Mouse (Mus musculus) thymus, adult 18-20 months (tissue): Measurements from ENCODE around the gene Prkd1.
"Not testable (repeated sequence)": the region's sequence is repeated elsewhere in the genome, so short reads cannot be mapped to it uniquely, and the experiment has no call there.

Source experiments
- DNase-seq, 2 experiments: peaks; one replicate each; pipeline ENCODE4 v3.0.0; 2022; ENCODE audit warnings: mixed read lengths in 2 of 2

Gene Prkd1

DNA sequence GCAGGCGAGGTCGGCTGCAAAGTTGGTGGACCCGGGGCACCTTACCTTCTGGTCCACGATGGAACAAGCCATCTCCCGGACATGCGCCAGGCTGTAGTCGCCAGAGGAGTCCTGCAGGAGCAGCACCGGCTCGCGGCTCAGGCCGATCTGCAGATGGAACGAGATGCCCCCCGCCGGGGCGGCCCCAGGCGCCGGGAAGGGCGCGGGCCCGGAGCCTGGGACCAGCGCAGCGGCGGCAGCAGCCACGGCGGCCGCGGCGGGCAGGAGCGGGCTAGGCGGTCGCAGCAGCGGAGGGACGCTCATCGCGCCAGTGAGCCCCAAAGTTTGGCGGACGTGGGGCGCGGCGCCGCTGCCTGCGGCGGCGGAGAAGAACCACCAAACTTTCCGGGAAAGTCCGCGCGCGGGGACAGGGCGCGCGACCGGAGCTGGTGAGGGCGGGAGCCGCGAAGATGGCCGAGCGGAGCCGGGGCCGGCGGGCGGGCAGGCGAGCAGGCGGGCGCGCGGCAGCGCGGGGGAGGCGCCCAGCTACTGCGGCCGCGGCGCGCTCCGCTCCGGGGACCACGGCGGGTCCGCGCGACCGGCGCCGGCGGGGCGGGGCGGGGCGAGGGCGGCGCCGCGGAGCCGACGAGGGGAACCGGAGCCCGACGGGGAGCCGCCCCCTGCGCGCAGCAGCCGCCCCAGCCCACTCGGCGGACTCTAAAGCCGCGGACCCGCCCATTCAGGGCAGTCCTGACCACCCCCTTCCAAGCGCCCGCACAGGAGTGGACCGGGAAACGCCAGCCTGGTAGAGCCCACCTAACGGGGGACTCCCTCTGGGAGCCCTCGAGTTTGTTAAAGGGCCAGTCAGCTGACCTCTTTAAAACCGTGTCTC is at the start of gene Prkd1:
Prkd1 (minus strand) TSS at position 428 of the 871 bp plus-strand sequence.
- no peak for DNase-seq

DNA sequence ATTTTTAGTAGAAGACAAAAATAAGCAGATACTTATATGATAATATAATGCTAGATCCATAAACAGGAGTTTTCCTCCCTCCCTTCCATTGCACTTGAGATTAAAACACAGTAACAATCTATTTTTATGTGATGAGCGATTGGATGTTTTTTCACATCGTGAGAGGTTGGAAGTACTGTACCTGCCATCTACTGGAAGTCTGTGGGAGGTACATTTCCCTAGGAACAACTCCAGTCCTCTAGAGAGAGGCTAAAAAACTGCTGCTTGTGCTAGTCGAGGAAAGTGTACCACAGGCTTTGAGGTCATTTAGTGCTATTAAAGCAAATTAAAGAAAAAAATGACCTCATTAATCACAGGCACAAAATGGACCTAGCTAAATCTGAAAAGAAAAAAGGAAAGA is 48.6 kb upstream of the Prkd1 start:
- DNase-seq, result no peak

GRCm38 (mm10) chr12:50648176-50648670 is 675 bp downstream of the Prkd1 start:
- no peak for DNase-seq

GRCm38 (mm10) chr12:50646857-50647256 is 2.0 kb downstream of the Prkd1 start:
- DNase-seq, result no peak

- DNase-seq, result no peak
These were observed 6.2 kb downstream of the Prkd1 start for GRCm38 (mm10) chr12:50642671-50643070.

GRCm38 (mm10) chr12:50640171-50640570 is 8.7 kb downstream of the Prkd1 start:
- no peak for DNase-seq

GRCm38 (mm10) chr12:50634436-50634835 is 14.5 kb downstream of the Prkd1 start:
- DNase-seq, result no peak

GRCm38 (mm10) chr12:50626100-50626499 is 22.8 kb downstream of the Prkd1 start:
- not testable (repeated sequence) for DNase-seq

- no peak for DNase-seq
These were observed 24.7 kb downstream of the Prkd1 start for GRCm38 (mm10) chr12:50624175-50624574.

DNA sequence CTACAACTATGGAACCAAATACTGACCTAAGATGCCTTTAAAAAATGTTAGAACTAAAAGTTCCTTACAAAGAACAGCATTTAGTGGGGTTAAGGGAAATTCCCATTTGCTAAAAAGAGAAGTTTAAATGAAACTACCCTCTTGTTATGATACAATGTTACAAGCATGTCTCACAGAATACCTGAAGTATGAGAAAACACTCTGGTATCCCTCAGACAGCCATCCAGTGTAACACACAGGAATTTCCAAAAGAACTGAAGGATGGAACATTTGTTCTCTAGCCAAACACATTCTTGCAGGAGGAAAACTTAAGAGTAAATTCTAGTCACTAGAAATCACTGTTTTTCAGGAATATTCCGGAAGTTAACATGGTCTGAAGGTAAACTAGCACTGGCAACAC is 33.0 kb downstream of the Prkd1 start:
- DNase-seq, result no peak

GRCm38 (mm10) chr12:50614341-50614740 is 34.6 kb downstream of the Prkd1 start:
- no peak for DNase-seq

- no peak for DNase-seq
These were observed 42.0 kb downstream of the Prkd1 start for GRCm38 (mm10) chr12:50606703-50607500.

GRCm38 (mm10) chr12:50599370-50599769 is 49.5 kb downstream of the Prkd1 start:
- no peak for DNase-seq

DNA sequence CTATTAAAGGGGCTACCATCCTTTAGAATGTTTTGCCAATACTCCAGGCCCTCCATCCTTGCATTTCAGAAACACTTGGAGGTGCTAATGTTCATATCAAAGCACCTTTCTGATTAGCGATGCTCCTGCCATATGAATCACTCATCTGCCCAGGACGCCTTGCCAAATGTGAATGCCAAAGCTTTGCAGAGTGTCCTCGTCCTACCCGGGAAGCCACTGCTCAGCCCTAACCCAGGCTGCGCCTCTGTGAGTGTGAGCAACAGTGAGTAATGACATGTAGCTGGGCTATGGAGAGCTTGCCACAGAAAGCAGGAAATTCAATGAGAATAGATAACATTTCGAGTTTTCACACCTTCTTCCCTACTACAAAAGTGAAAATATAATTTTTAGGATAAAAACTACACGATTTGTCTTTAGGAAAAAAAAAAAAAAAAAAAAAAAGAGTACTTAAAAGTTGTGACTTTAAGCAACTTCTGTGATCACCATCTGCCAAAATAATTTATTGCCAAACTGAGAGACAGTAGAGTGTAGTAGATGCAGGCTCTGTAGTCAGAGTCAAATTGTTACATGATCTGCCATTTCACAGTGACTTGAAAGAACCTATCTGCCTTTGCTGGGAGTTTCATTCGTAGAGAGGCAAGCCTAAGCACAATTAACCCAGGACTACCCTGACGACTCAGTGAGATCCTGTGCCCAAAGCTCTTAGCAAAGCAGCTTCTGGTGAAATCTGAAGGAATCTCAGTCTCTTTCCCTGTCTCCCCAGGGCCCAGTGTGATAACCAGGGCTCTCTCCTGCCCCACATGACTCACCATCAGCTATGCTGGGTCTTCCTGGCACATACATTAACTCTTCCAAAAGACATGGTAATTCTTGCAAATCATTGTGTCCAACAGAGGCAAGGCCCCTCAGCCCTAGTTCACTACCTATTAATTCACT is 50.6 kb downstream of the Prkd1 start:
- DNase-seq, result no peak

DNA sequence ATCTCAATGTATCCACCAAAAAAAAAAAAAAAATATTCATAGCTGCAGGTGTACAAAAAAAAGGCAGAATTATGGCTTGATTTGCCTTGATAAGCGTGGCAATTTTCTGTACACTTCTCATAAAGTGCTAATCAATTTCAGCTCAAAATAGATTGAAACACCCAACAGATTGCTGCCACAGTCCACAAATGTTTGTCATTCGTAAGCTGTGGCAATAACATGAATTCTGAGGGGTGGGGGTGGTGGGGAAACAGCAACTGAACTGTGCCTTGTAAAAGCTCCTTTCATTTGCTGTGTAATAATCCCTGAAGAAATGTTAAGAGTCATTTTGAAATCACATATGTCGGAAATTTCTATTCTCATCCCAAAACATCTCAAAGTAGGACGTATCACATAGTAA is 51.4 kb downstream of the Prkd1 start:
- no peak for DNase-seq

DNA sequence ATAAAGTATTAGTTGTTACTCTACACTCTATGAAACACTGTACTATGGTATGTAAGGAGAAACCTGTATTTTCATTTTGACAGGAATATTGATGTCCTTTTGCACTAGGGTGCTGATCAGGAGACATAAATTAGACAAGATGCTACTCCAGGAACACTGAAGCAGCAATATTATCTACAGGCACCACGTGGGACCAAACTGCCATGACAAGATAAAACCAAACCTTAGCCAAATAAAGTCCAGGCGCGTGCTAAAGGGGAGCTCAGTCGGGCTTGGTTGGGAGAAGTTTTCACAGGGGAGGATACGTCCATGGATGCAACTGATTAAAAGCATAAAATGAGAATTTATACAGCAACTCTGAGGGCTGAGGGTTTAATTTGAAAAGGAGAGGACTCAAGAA is 53.1 kb downstream of the Prkd1 start:
- no peak for DNase-seq

DNA sequence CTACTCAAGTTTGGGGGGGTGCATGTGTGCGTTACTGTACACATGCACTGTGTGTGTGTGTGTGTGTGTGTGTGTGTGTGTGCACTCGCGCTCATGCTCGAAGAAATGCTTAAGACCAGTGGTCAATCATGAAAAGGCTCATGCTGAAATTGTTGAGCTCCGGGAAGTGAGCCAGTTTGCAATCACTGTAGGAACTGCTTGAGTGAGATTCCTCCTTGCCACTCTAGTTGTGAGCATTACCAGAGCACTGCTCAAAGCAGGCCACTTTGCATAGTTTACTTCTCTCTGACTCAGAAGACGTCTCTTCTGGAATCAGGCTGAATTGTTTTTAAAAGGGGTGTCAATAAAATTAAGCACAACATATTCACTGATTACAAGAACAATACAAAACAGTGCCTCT is 54.4 kb downstream of the Prkd1 start:
- DNase-seq, result no peak

DNA sequence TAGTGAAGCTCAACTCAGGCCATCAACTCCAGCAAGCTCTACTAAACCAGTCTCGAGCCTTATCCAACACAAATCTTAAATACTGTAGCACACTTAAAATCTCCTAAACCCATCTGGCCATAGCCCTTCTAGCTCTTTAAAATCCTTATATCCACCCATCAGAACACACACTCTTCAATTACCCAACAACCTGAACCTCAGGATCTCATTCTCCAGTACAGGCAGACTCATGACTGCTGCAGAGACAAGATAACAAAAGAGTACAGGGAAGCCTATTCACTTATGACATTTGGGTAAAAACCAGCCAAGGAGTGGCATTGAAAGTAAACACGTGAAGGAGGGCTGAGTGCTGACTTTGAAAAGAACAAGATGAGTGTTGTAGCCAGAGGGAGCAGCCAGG is 55.4 kb downstream of the Prkd1 start:
- no peak for DNase-seq

DNA sequence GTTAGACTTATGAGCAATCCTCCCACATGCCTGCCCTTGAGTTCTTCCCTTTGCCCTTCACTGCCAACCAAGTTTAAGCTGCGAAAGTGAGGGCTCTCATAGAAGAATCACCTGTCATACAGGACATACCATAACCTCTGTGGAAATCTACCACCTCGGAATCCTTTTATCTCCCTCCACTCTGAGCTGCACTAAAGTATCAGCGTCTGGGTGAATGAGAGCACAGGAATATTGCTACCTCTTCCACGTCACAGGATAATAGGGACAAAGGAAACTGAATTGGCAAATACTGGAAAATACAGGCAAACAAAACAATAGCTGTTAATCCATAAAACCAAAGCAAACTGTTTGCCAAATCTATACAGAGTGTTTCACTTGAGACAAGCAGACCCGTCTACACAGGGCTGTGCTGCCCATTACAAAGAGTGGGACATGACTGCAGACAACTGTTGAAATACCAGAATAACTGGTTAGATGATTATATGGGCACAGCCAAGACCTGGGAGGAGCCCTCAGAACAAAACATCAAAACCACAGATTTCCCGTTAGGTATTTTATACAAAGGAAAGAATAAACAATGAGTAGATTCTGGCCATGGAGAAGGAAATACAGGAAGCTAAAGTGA is 60.6 kb downstream of the Prkd1 start:
- no peak for DNase-seq

GRCm38 (mm10) chr12:50565198-50565597 is 83.7 kb downstream of the Prkd1 start:
- DNase-seq, result no peak

- no peak for DNase-seq
These were observed 88.4 kb downstream of the Prkd1 start for GRCm38 (mm10) chr12:50560536-50560935.

DNA sequence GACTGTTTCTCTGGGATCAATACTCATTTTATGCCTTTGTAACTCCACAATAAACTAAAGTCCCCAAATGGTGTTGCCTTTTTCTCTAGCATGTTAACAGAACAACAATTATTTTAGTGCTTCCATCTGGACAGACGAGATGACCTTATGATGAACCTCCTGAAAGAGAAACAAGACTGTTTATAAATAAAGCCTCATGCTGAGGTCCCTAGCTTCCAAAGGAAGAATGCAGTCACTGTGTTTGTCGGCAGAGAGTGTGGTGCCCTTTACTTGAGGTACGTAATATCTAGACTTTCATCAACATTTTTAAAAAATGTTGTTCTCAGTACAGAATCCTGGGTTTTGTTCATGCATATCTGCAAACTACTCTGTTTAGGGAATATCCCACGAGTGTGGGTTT is 90.7 kb downstream of the Prkd1 start:
- DNase-seq, result no peak
